Mouse (Mus musculus): Measurements from ENCODE around the gene Ano6.

- TF ChIP-seq CTCF (IDR thresholded peaks at IDR 0.05; ENCODE audit: low read depth, low read length) = no peak
- no peak for TF ChIP-seq GATA1 (IDR thresholded peaks at IDR 0.05; ENCODE audit: borderline replicate concordance, low read length)
- no peak for TF ChIP-seq TAL1 (conservative IDR thresholded peaks at IDR 0.05; ENCODE audit: low read depth, low read length)
Observed at GRCm38 (mm10) chr15:95837570-95837969, 46.9 kb downstream of the Ano6 start.
